Mouse (Mus musculus) lung, postnatal 10 days (tissue): ENCODE results near the gene Cd209b.
A peak's percentile ranks its signal among the peaks of the same experiment; 100 is the strongest.

Source experiments
- DNase-seq: peaks from one replicate; pipeline ENCODE4 v3.0.0; 2021

Cd209b gene

DNA sequence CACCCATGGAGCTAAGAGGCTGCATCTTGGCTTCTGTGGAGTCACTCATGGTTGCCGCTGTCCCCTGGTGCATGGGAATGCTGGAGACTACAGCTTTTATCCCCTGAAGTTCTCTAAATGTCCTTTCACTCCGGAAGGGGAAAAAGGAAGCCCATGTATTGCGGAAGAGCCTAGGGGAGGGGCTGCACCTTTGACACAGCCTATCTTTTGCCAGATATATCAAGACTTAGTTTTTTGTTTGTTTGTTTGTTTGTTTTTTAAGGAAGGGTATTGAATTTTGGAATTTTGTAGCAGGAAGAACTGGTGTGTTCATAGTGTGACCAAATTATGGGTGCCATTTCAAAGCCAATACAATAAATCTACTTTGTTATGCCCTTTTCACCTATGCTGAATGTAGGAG is at the start of gene Cd209b:
Gene Cd209b (minus strand): TSS at position 101 of the 400 bp plus-strand sequence.
- no peak for DNase-seq

DNA sequence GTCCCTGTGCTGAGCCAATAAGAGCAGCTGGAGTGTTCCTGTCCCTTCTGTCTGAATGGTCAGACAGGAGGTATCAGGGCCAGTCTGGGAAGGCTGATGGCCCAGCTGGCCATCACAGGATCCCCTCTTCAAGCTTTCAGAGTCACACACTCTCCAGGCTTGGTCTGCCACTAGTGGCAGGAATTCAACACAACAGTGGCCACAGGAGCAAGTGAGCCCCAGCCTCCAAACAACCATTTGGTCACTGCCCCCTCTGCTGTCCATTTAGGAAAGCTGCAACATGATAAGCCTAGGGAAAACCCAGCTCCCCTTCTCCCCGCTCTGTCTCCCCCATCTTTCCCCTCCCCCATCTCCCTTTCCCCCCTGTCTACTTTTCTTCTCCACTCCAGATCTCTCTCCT is 29.4 kb upstream of the Cd209b start:
- DNase-seq, result peak; percentile 27

DNA sequence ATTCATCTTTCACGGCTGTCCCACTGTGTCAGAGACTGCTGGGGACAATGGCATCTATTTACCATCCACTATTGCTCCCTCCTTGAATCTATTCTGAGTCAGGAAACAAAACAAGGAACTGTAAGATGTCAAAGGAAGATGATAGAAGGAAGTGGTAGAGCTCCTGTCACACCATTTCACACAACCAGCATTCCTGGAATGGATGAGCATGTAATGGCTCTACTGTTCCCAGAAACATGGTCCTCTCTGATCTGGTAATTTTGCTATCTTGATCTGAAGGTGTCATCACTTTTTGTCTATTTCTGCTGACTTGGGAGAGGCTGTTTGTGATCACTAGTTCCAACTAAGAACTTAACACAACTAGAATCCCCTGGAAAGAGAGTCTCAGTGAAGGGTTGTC is 28.0 kb upstream of the Cd209b start, which contains the start of gene Cd209c:
Gene Cd209c (minus strand): TSS at position 101 of the 400 bp plus-strand sequence.
- no peak for DNase-seq

DNA sequence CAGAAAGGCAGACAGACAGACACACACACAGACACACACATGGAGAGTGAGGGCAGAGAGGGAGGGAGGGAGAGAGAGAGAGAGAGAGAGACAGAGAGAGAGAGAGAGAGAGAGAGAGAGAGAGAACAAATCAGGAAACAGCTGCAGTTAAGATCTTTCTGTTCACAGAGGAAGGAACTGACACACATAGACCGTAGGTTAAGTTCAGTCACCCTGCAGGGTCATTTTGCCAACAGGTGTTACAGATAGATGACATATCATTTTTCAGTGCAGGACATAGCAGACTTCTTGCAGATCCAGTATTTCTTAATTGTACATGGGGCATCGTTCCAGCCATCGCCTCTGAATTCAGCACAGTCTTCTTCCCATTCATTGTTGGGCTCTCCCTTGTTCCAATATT is 13.4 kb upstream of the Cd209b start:
- DNase-seq, result no peak

DNA sequence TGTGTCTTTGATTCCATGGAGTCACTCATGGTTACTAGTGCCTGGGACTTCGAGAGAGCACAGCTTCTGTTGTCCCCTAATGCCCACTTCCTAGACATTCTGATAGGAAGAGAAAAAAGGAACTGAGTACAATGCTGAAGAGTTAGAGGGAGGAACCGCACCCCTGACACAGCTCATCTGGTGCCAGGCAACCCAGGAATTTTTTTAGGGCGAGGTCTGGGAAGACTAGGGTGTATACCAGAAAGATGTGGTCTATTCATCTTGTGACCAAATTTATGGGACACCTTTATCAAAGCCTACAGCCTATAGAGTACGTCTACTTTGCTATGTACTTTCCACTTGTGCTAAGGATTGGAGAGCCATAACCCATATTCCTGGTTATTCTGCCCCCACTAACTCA is 48.2 kb downstream of the Cd209b start, which contains the start of gene Cd209d:
Gene Cd209d (minus strand): TSS at position 101 of the 400 bp plus-strand sequence.
- DNase-seq, result no peak

DNA sequence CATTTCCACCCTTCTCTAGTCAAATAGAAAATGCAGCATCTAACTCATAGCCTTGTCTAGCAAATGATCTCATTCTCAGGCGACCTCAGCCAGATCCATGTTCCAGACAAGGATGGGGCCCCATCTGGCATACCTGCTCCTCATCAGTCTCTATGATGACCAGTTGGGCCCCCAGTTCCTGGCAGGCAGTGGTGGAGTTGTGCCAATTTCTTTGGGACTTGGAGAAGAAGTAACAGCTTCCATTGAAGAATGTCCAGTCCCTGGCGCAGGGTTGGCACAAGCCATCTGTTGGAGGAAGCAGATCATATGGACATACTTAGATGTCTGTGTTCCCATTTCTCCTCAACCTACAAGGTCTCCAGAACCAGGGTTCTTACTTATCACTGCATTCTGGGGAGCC is 50.5 kb downstream of the Cd209b start:
- no peak for DNase-seq
